Mouse (Mus musculus): ENCODE measurements around the gene Mfsd12.

DNA sequence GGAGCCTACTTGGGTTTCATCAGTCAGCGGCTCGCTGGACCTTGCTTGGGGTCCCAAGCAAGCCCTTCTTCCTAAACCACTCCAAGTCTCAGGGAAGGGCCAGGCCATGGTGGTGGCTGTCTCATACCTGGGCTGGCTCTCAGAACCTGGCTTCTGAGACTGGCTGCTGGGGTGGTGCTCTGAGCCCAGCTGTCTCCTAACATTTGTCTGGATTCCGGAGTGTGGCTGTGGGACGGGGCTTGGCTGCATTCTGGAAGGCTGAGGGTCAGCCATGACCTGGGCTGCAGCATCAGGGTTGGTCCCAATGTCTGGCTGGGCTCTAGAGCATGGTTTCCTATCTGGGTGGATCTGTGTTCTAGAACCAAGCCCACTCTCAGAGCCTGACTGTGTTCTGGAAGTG, 20.7 kb upstream of the Mfsd12 start:
- TF ChIP-seq E2F4 (IDR thresholded peaks at IDR 0.05; ENCODE audit: borderline replicate concordance, low read depth, low read length) (no peak), EP300 (IDR thresholded peaks at IDR 0.05; ENCODE audit: low read depth in 1 of 2, low read length in 2 of 2) (no peak), CHD2 (IDR thresholded peaks at IDR 0.05; ENCODE audit: low read length) (no peak), HCFC1 (IDR thresholded peaks at IDR 0.05; ENCODE audit: low read depth, low read length) (no peak), ZC3H11A (IDR thresholded peaks at IDR 0.05; ENCODE audit: low read depth, low read length) (no peak), JUND (IDR thresholded peaks at IDR 0.05; ENCODE audit: low read depth, low read length) (no peak), POLR2A (IDR thresholded peaks at IDR 0.05; ENCODE audit: control insufficient read depth in 1 of 2, insufficient read depth in 1 of 2, low read depth in 1 of 2, low read length in 2 of 2, poor library complexity in 1 of 2) (no peak), CHD1 (IDR thresholded peaks at IDR 0.05; ENCODE audit: low read depth, low read length) (no peak), NRF1 (IDR thresholded peaks at IDR 0.05; ENCODE audit: insufficient read depth, low read depth, low read length, poor library complexity, severe bottlenecking) (no peak), CTCF (IDR thresholded peaks at IDR 0.05 in 2 of 3, conservative IDR thresholded peaks at IDR 0.05 in 1 of 3; ENCODE audit: control insufficient read depth in 1 of 3, insufficient read depth in 1 of 3, low read depth in 2 of 3, low read length in 3 of 3, poor library complexity in 1 of 3, severe bottlenecking in 1 of 3) (no peak), POLR2AphosphoS5 (IDR thresholded peaks at IDR 0.05; ENCODE audit: borderline replicate concordance, low read depth, low read length) (no peak)

Data from MEL (cell line).